In the genomic region with DNA sequence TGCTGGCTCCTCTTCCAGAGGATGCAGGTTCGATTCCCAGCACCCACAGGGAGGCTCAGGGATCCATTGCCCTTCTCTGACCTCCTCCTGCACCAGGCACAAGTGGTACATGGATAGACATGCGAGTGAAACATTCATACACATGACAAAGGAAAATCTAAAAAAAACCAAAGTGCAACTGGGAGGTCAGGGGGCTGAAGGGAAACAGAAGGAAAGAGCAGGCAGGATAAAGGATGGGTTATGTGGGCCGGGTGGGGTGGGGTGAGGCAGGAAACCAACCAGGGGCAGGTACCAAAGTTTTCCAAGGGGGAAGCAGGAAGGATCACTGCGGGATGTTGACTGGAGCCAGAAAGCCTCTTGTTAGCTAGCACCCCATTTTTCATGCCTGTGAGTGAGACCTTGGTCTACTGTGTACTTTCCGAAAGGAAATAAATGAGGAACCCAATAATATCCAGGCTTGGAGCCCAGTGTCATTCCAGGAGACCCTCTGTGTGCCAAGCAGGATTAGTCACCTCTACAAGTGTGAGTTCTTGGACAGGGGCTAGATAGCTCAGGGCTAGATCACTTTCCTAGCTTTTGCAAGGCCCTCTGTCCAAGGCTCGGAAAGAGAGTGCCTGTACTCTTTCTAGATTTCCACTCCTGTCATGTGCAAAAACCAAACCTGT, we compare ENCODE assay signal across 9 mouse cellular contexts. TPM values are rescaled to one million over a fixed set of nuclear protein-coding genes. Genes with fewer than 3 reads are reported as not detected.
DNase-seq lines count a peak whose midpoint lies in the region; ATAC-seq and TF ChIP-seq lines count a peak whose summit lies in the region.
"Had no signal": no experiment of that assay in that cellular context is flagged by ENCODE, and none has a peak within 500 bp of the region (broad histone marks: within the 10 kb centered on the region; RNA-seq: fewer than 3 reads in every experiment).

No protein-coding gene starts in this region.

- no peak for ATAC-seq in limb, embryonic 12.5 days (ENCODE audit: insufficient number of reproducible peaks, insufficient read depth, low FRiP score, low TSS enrichment, low read depth)

- H3K27me3 ChIP-seq in ES-Bruce4 (ENCODE audit: control insufficient read depth, insufficient read depth, low read length, poor library complexity, severe bottlenecking), result no peaks in the 10 kb centered on the region
- no peaks in the 10 kb centered on the region for H3K27me3 ChIP-seq in heart, embryonic 10.5 days (ENCODE audit: insufficient read depth, poor library complexity, severe bottlenecking)
- H3K27me3 ChIP-seq in limb, embryonic 12.5 days, result no peaks in the 10 kb centered on the region
- H3K27me3 ChIP-seq: hindbrain, embryonic 15.5 days had no signal

- H3K4me2 ChIP-seq in limb, embryonic 12.5 days, result no peak overlapping the region
- H3K4me2 ChIP-seq: hindbrain, embryonic 15.5 days had no signal

- TF ChIP-seq POLR2A in ES-Bruce4 (IDR thresholded peaks at IDR 0.05; ENCODE audit: insufficient read depth, low read length), result no peak

- H3K9ac ChIP-seq in ES-Bruce4 (ENCODE audit: low read depth, poor library complexity, severe bottlenecking), result peak overlapping the region; percentile 20; the same call in 1 of the 2 replicates
- H3K9ac ChIP-seq in limb, embryonic 12.5 days (replicated peaks), result no peak overlapping the region
- H3K9ac ChIP-seq: hindbrain, embryonic 15.5 days had no signal

- H3K9me3 ChIP-seq in ES-Bruce4 (replicated peaks; ENCODE audit: control insufficient read depth, insufficient read depth, low read length, poor library complexity, severe bottlenecking), result no peaks in the 10 kb centered on the region
- no peaks in the 10 kb centered on the region for H3K9me3 ChIP-seq in heart, embryonic 10.5 days
- H3K9me3 ChIP-seq in limb, embryonic 12.5 days, result no peaks in the 10 kb centered on the region
- H3K9me3 ChIP-seq: hindbrain, embryonic 15.5 days had no signal

- H3K4me1 ChIP-seq in ES-Bruce4 (ENCODE audit: control insufficient read depth, insufficient read depth, low read length), result no peaks in the 10 kb centered on the region
- peaks cover 37% of the 10 kb centered on the region for H3K4me1 ChIP-seq in heart, embryonic 10.5 days
- H3K4me1 ChIP-seq in limb, embryonic 12.5 days (replicated peaks), result peaks cover 25% of the 10 kb centered on the region

- 60% methylated on average over 6 of the region's 6 CpGs for WGBS in heart, embryonic 10.5 days
- WGBS in limb, embryonic 12.5 days, result 61% methylated on average over 6 of the region's 6 CpGs

- peak overlapping the region; percentile 93 for H3K27ac ChIP-seq in ES-Bruce4 (ENCODE audit: insufficient read depth, low read length)
- 0 out of 2 replicates have a peak overlapping the region, but pooled peaks have one; percentile 47 for H3K27ac ChIP-seq in heart, embryonic 10.5 days
- peak overlapping the region; percentile 64 for H3K27ac ChIP-seq in limb, embryonic 12.5 days
- H3K27ac ChIP-seq: hindbrain, embryonic 15.5 days had no signal

- no peak for TF ChIP-seq EP300 in ES-Bruce4 (IDR thresholded peaks at IDR 0.05; ENCODE audit: insufficient read depth, low read depth, low read length)

- peak overlapping the region; percentile 37 for H3K4me3 ChIP-seq in ES-Bruce4 (ENCODE audit: low read depth, low read length)
- no peak overlapping the region for H3K4me3 ChIP-seq in heart, embryonic 10.5 days
- no peak overlapping the region for H3K4me3 ChIP-seq in limb, embryonic 12.5 days (replicated peaks)
- H3K4me3 ChIP-seq: hindbrain, embryonic 15.5 days had no signal

- peak; percentile 92 for DNase-seq in R1 (ENCODE audit: low read depth, low spot score)
- DNase-seq in heart, embryonic 10.5 days (ENCODE audit: low spot score), result no peak
- DNase-seq in cerebellum, postnatal 25 days, result no peak
- DNase-seq in natural killer cell, adult 2 months (ENCODE audit: low spot score in 2 of 2), result no peak
- no peak for DNase-seq in thymus, postnatal 25 days

- H3K36me3 ChIP-seq in ES-Bruce4 (ENCODE audit: control insufficient read depth, insufficient read depth, low read length, poor library complexity, severe bottlenecking), result no peaks in the 10 kb centered on the region
- no peaks in the 10 kb centered on the region for H3K36me3 ChIP-seq in heart, embryonic 10.5 days
- no peaks in the 10 kb centered on the region for H3K36me3 ChIP-seq in limb, embryonic 12.5 days
- H3K36me3 ChIP-seq: hindbrain, embryonic 15.5 days had no signal

- TF ChIP-seq CTCF in ES-Bruce4 (IDR thresholded peaks at IDR 0.05; ENCODE audit: low read depth, low read length), result no peak

RNA-seq across cellular contexts. Expression of a gene that starts 11.0 kb away (rescaled TPM):
- 0.18 and 0.61 TPM in 2 replicates for polyA plus RNA-seq in ES-Bruce4 (2011; ENCODE audit: insufficient read depth, insufficient read length, low read depth, missing spikeins)
- not detected in 2 replicates for polyA plus RNA-seq in heart, embryonic 10.5 days (2016; fragmentation: Nextera tagmentation; extraction: Ambion mirVana)
- polyA plus RNA-seq in limb, embryonic 12.5 days (2016; fragmentation: Nextera tagmentation; extraction: Ambion mirVana), result not detected in 2 replicates
- polyA plus RNA-seq: brain, embryonic 14.5 days; hindbrain, embryonic 15.5 days had no signal

RNA-seq across cellular contexts. Expression of a gene that starts 36.5 kb away (rescaled TPM):
- polyA plus RNA-seq in ES-Bruce4 (2011; ENCODE audit: insufficient read depth, insufficient read length, low read depth, missing spikeins), result 111 and 122 TPM in 2 replicates
- 170 and 182 TPM in 2 replicates for polyA plus RNA-seq in heart, embryonic 10.5 days (2016; fragmentation: Nextera tagmentation; extraction: Ambion mirVana)
- 213 TPM in 2 replicates for polyA plus RNA-seq in limb, embryonic 12.5 days (2016; fragmentation: Nextera tagmentation; extraction: Ambion mirVana)

RNA-seq across cellular contexts. Expression of a gene that starts 59.6 kb away (rescaled TPM):
- polyA plus RNA-seq in ES-Bruce4 (2011; ENCODE audit: insufficient read depth, insufficient read length, low read depth, missing spikeins), result 63.6 and 65.6 TPM in 2 replicates
- polyA plus RNA-seq in heart, embryonic 10.5 days (2016; fragmentation: Nextera tagmentation; extraction: Ambion mirVana), result 128 and 132 TPM in 2 replicates
- 103 and 112 TPM in 2 replicates for polyA plus RNA-seq in limb, embryonic 12.5 days (2016; fragmentation: Nextera tagmentation; extraction: Ambion mirVana)
